Mouse (Mus musculus) gastrocnemius, adult 8-10 months (tissue): Measurements from ENCODE around the gene Apeh. TPM values are rescaled to one million over a fixed set of nuclear protein-coding genes. Genes with fewer than 3 reads are reported as not detected.
A peak's percentile ranks its signal among the peaks of the same experiment; 100 is the strongest.

ENCODE experiments used
- DNase-seq, 2 experiments: peaks; one replicate each; pipeline ENCODE4 v3.0.0; 2022; ENCODE audit warnings: low spot score in 2 of 2
- microRNA-seq: library from miRNA; unstranded; fragments of <30 nt; microRNA quantifications from one replicate; pipeline ENCODE4 v1.2.0, GENCODE M21; 2022
- total RNA-seq, 4 experiments: library from RNA; stranded (reverse); gene quantifications; 2 replicates each; pipeline ENCODE4 v1.2.4; 2022

The Apeh gene
- total RNA-seq, 4 experiments from 2014 or later: 29.4 to 43.5 (median 33.6) TPM

DNA sequence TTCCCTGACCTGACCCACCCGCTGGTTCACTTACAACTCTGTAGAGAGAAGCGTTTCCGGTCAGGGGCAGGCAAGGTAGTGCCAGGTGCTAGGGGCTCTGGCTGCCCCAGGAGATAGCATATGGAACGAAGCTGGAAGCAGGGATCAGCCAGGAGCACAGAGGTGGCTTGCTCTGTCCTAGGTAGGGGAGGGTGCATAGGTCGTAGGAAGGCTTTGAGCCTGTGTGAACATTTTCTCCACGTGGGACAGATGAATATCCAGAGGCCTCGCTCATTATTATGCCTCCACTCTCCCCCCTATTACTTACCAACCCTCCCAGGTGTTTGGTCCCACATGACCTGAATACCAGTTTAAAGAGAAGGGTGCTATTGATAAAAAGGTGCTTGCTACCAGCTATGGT is 42.0 kb downstream of the Apeh start:
- peak in 1 of 2 experiments; percentile 3 for DNase-seq

DNA sequence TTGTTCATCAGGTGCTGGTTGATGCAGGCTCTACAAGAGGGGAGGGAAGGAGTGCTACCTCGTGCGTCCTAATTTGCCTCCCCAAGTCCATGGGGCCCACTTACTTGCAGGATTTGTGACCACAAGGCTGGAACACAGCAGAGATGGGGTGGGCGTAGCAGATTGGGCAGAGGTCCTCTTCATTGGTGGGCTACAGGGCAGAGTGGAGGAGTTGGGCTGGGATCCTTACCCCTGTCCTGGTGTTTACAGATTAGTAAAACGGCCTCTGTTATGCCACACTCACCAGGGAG is 42.5 kb downstream of the Apeh start:
- DNase-seq: no peak

DNA sequence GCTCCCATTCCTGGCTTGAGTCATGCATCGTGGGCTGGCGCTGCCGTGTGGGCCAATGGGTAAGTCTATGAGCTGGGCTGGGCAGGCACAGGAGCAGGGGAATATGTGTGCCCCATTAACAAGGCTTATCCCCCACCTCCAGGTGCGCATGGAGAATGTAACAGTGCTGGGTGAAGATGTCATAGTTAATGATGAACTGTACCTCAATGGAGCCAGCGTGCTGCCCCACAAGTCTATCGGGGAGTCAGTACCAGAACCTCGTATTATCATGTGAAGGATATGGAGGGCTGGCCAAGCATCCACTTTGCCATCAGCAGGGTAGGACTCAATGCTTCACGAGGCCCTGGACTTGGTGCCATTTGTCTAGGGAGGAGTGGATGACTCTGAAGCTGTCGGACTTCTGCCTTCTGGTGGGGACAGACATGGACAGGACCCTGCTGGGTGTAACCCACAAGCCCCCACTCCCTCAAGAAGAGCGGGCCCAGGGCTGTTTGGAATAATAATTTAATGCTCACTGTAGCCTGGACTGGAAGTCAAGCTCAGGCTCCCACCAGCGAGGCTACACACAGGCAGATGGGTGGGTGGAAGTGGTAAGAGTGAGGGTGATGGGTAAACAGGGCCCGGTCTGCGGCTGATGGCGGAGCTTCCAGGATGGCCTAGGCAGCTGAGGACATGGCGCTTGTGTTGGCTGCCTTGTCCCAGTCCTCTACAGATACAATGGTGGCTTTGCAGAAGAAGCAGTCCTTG is 43.0 kb downstream of the Apeh start:
- peak in 1 of 2 experiments; percentile 2 for DNase-seq

DNA sequence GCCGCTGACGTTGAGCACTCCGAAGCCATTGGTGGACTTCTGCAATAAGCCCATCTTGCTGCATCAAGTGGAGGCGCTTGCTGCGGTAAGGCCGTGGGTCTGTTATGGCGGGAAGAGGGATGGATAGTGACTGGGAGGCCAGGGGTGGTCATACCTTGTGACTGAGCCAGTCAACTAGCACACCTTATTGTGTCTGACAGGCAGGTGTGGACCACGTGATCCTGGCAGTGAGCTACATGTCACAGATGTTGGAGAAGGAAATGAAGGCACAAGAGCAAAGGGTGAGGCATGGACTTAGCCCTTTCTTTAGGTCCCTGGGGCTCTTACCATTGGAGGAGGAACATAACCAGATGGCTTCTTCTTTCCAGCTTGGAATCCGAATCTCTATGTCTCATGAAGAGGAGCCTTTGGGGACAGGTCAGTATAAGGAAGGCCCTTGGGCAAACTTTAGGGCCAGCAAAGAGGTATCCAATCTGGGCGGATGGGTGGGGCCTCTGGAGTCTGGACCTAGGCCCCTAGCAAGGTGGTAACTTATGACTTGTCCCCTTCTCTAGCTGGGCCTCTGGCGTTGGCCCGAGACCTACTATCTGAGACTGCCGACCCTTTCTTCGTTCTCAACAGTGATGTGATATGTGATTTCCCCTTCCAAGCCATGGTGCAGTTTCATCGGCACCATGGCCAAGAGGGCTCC is 44.7 kb downstream of the Apeh start:
- no peak for DNase-seq

DNA sequence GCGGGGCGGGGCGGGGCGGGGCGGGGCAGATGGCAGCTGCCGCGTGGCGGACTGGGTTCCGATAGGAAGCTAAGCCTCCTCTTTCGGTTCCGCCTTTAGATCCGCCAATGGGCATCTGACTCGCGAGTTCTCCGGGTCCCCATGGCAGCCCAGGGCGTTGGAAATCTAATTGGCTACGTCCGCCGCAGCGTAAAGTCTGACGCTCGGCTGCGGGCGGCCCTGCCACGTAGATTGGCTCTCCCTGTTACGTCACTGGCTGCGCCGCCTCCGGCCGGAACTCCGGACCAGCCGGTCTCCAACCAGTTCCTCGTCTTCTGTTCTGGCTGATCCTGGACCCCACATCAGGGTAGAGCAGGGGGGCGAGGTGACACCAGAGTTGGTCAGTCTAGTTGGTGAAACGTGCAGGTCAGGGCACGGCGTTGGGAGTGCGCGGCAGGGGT is 45.4 kb downstream of the Apeh start, which contains the start of gene Gmppb:
Gene Gmppb, plus strand, starts transcription at position 227 of the 440 bp plus-strand sequence.
- DNase-seq: peak; percentile 88 to 95

DNA sequence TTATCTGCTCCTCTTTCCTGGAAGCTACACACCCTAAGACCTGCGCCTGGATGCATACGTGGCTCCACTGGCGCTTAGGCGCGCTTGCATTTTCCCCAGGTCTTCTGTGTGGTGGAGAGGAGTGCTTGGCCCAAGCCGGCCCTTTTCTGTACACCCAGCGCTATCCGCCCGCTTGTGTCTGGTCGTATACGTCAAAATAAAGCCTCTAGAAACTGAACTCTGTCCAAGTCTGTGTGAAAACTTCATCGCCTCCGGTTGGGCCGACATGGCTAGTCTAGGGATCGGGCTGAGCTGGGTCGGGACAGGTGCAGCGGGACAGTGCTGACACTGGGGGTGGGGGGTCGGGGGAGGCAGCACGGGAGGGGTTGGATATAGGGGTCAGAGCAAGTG is 45.8 kb downstream of the Apeh start:
- DNase-seq: peak in 1 of 2 experiments; percentile 10

DNA sequence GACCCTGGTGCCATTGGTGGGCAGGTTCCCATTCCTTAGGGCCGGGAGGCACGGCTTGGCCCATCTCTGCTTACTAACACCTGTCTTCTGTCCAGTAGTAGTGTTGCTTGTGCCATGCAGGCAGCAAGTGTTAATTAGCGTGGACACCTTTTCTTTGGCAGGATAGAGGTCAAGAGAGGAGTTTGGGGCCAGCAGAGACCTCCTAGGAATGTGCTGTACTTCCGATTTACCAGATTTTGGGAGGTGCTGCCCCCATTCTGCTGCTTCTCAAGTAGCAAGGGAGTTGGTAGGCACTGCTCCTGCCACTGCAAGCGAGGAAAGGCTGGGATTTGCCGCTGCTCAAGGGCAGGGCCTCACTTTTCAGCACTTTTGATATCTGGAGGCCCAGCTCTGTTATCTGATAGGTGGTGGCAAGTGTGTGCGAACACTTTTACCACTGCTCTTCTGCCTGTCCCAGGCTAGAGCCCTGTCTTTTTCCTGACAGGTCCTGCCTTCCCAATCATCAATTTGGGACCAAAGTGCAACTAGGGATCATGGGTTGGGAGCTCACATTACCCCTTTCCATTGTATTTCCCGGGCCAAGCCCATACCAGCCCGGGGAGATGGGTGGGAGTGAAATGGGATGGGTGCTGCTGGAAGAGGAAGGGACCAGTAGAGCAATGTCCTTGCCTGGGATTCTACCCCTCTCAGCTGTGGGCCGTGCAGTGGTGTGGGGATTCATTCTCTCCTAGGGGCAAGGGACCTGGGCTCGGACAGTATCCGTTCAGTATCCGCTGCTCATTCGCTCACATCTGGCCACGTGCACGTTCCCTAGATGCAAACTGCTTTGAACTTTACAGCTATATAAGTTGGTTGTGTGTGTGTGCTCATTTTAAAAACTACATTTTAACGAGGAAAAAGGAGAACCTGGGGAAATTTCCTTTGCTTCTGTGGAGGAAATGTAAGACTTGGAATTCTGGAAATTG is 46.5 kb downstream of the Apeh start:
- DNase-seq: peak in 1 of 2 experiments; percentile 3

DNA sequence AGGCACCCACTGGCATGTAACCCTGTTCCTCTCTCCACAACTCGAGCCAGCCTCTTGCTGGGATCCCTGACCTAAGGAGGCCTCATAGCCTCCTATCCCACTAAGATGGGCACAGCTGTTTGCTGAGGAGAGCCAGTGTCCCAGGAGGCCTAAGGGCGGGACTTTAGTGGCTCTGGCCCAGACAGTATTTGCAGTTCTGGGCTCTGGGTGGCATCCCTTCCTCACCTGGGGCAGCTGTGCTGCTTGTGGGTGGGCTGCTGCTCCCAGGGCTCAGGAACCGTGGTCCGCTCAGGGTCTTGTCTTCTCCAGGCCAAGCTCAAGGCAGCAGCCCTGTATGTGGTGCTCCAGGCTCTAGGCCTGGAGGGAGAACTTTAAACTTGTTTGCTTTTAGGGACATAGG is 47.8 kb downstream of the Apeh start:
- DNase-seq: peak in 1 of 2 experiments; percentile 9

DNA sequence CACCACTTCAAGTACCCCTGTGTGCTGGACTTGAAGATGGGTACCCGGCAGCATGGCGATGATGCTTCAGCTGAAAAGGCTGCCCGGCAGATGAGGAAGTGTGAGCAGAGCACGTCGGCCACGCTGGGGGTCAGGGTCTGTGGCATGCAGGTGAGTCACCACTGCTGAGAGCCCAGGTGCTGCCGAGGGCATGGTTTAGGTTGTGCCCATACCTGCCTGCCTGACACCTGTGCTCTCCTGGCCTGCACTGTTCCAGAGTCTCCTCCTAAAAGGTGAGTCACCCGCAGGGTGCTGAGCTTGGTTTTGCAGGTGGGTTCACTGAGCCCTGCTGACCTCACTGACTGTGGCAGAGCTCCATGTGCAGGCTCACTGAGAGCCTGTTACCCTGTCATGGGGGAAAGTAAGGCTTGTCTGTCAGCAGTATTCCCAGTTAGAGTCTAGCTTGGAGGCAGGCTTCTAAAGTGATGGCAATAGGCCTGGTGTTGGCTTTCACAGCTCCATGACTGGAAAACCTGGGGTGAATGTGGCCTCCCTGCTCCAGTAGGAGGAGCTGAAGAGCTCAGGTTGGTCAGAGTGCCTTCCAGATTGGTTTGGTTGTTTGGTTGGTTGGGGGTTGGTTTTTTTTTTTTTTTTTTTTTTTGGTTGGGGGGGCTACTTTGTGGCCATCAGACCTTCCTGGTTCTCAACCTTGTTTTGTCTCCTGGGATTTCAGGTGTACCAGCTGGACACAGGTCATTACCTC is 49.5 kb downstream of the Apeh start:
- no peak for DNase-seq

Small RNA genes within 50 kb of the gene (microRNA-seq; reads per million reads assigned to microRNA genes)
- gene Gm47303 (not detected), gene Mir7088 (not detected)

Other genes starting within 250 kb of the Apeh start
- 10 to 100 TPM; 17.3 to 20.0 (median 18.0) TPM for gene Rbm6, start 221.4 kb downstream of the Apeh start, total RNA-seq
- 10 to 100 TPM; 10.8 to 14.7 (median 11.9) TPM for gene Mon1a, start 206.5 kb downstream of the Apeh start, total RNA-seq
- 1 to 10 TPM in 1 of 4 experiments, under 1 TPM in 3; 0.43 to 1.4 (median 0.82) TPM for gene Mst1r, start 187.7 kb downstream of the Apeh start, total RNA-seq
- gene Actl11, start 166.1 kb downstream of the Apeh start, total RNA-seq: not detected
- gene Camkv, start 158.9 kb downstream of the Apeh start, total RNA-seq: under 1 TPM; 0.20 to 0.46 (median 0.35) TPM
- gene Traip, start 144.5 kb downstream of the Apeh start, total RNA-seq: 1 to 10 TPM in 1 of 4 experiments, under 1 TPM in 3; 0.47 to 1.6 (median 0.57) TPM
- 1 to 10 TPM; 2.2 to 2.7 (median 2.5) TPM for gene Uba7, start 119.1 kb downstream of the Apeh start, total RNA-seq
- gene Gm20661, start 111.5 kb downstream of the Apeh start, total RNA-seq: not detected
- gene Inka1, start 108.7 kb downstream of the Apeh start, total RNA-seq: 1 to 10 TPM; 1.3 to 2.5 (median 2.0) TPM
- not detected for gene Cdhr4, start 102.1 kb downstream of the Apeh start, total RNA-seq
- gene Gm20662, start 98.3 kb downstream of the Apeh start, total RNA-seq: 1 to 10 TPM in 3 of 4 experiments, not detected in 1; 1.3 to 1.9 (median 1.3) TPM
- 10 to 100 TPM; 19.7 to 22.9 (median 21.3) TPM for gene Ip6k1, start 92.1 kb downstream of the Apeh start, total RNA-seq
- gene Gmppb, start 45.4 kb downstream of the Apeh start, total RNA-seq: 1 to 10 TPM; 4.3 to 6.2 (median 4.8) TPM
- gene Amigo3, start 41.4 kb downstream of the Apeh start, total RNA-seq: 1 to 10 TPM in 3 of 4 experiments, under 1 TPM in 1; 0.80 to 2.2 (median 1.5) TPM
- under 1 TPM in 1 of 4 experiments, not detected in 3; 0.40 TPM for gene Mst1, start 14.2 kb downstream of the Apeh start, total RNA-seq
- gene Rnf123, start 11.3 kb downstream of the Apeh start, total RNA-seq: 100 to 1,000 TPM; 137 to 185 (median 161) TPM
- gene Bsn, start 95.8 kb upstream of the Apeh start, total RNA-seq: under 1 TPM; 0.02 to 0.07 (median 0.04) TPM
- gene Dag1, start 169.4 kb upstream of the Apeh start, total RNA-seq: 100 to 1,000 TPM; 159 to 203 (median 172) TPM
- gene Nicn1, start 195.8 kb upstream of the Apeh start, total RNA-seq: 10 to 100 TPM in 3 of 4 experiments, 1 to 10 TPM in 1; 8.0 to 13.5 (median 12.4) TPM
- 1 to 10 TPM in 1 of 4 experiments, under 1 TPM in 3; 0.32 to 1.3 (median 0.54) TPM for gene Amt, start 202.2 kb upstream of the Apeh start, total RNA-seq
- gene Rhoa, start 211.5 kb upstream of the Apeh start, total RNA-seq: 100 to 1,000 TPM in 2 of 4 experiments, 10 to 100 TPM in 2; 87.6 to 104 (median 99.6) TPM
- 10 to 100 TPM; 30.8 to 37.3 (median 34.3) TPM for gene Tcta, start 211.6 kb upstream of the Apeh start, total RNA-seq
- 10 to 100 TPM; 66.3 to 72.7 (median 68.8) TPM for gene Gpx1, start 244.3 kb upstream of the Apeh start, total RNA-seq